Mouse (Mus musculus): ENCODE results near the gene Fli1.

Gene Fli1

GRCm38 (mm10) chr9:32542212-32543039 is at the start of gene Fli1:
Gene Fli1, minus strand, starts transcription at chr9:32542861.
- no peak for DNase-seq

GRCm38 (mm10) chr9:32591732-32592582 is 49.3 kb upstream of the Fli1 start:
- peak; percentile 9 for DNase-seq

DNA sequence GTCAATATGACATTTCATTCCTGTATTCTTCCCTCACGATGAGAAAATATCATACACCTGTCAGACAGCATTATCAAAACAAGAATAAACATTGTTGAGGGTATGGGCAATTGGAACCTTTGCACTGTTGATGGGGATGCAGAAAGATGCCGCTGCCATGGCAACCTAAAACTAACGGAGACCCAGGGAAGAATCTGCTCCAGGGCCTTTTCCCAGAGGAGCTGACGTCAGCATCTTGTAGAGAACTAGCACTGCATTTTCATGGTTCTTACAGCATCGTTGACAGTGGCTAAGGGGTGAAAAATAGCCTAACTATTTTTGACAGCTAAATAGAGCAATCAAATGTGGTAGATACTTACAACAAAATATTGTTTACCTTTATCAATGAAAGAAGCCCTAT is 47.9 kb upstream of the Fli1 start:
- no peak for DNase-seq

GRCm38 (mm10) chr9:32589900-32590299 is 47.2 kb upstream of the Fli1 start:
- DNase-seq: peak; percentile 7

DNA sequence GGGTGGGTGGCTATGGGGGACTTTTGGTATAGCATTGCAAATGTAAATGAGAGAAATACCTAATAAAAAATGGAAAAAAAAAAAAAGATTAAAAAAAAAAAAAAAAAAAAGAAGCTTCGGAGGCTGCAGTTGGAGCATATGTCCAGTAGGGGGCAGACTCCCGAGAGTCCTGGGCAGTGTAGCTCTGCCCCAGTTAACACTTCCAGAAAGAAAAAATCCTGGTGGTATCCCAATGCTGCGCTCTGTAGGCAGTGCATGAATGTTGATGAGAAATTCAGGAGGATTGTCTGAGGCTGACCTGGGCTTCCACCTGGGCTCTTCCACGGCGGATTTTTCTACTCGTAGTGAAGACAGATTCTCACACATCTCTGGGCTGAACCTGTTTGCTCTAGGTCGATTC is 42.7 kb upstream of the Fli1 start:
- no peak for DNase-seq

- DNase-seq: no peak
Measured at GRCm38 (mm10) chr9:32583905-32584304, 41.2 kb upstream of the Fli1 start.

DNA sequence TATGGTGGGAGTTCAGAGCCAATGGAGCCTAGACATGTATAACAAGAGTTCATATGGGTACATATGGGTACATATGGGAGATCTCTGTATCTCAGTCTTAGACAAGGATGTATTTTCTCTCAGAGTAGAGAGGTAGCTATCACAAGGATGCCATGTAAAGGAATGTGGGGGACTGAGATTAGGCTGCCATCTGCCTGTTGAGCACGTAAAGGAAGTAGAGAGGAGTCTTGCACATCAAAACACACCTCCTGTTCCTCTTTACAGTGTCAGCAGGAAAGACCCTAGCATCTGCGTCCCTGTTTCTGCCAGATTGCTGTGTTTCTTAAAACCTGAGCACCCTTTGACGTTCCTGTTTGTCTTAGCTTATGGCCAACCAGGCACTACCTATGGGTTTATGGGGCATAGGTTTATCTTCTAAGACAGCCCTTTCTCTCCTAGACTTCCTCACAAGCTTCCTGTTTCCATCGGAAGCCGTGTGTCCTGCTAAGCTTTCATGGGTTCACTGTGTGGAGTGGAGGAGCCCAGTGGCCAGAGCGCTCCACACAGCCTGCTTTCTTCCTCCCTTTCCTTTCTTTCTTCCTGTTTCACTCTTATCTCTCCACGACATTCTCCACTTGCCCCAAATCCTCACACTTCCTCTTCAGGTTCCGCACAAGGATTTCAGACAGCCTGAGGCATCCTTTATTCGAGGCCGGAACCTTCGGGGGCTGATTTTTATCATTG is 39.4 kb upstream of the Fli1 start:
- DNase-seq: no peak

DNA sequence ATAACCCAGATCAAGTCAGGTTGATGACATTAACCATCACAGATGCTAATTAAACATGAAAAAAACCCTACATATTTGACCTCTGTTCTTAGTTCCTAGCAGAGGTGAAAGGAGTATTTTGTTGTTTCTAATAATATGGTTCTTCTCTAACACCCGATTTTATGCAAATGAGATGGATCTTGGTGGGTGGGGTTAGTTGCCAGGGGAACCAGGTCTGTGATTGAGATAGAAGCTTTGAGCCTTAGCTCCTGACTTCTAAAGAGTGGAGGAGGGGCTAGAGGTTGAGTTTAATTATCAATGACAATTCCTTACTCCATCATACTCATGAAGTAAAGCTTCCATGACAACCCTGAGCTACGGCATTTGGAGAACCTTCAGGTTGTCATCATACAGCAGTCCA is 35.8 kb upstream of the Fli1 start:
- no peak for DNase-seq

DNA sequence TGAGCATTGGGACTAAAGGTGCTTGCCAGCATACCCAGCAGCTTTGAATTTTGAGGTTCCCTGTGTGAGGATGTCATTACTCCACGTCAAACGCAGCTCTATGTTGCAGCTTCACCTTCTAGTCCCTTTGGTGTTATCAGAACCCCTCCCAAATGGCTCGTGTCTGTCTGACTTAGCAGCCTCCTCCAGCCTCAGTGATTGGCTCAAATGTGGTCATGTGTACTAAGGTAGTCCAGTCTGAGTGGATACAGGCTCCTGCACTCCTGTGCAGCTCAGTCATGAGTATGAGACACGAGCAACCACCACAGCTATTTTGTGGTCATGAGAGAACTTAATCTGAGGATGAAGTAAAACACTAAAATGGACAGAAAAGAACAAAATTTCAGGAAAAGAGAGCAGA is 31.0 kb upstream of the Fli1 start:
- no peak for DNase-seq

GRCm38 (mm10) chr9:32571676-32572075 is 29.0 kb upstream of the Fli1 start:
- no peak for DNase-seq

- no peak for DNase-seq
Measured at GRCm38 (mm10) chr9:32570547-32570946, 27.9 kb upstream of the Fli1 start.

GRCm38 (mm10) chr9:32569261-32569660 is 26.6 kb upstream of the Fli1 start:
- DNase-seq: no peak

- DNase-seq: no peak
Measured at GRCm38 (mm10) chr9:32567603-32568002, 24.9 kb upstream of the Fli1 start.

GRCm38 (mm10) chr9:32565309-32565708 is 22.6 kb upstream of the Fli1 start:
- DNase-seq: no peak

DNA sequence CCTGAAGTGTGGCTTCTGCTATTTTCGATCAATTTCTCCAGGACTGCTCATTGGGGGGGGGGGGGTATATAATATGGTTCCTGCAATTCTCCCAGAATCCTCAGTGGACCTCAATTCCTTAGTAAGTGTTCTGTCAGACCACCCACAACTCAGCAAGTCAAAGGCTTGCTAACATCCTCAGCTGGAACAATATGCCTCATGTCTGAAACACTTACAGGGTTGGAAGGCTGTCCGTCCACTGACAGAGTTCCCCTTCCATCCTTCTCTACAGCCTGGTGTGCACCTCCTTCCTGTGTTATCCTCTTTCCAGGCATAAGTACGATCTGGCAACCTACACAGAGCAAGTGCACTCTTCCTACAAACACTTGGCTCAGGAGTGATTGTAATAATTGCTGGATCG is 20.2 kb upstream of the Fli1 start:
- DNase-seq: no peak

GRCm38 (mm10) chr9:32562409-32562808 is 19.7 kb upstream of the Fli1 start:
- no peak for DNase-seq

GRCm38 (mm10) chr9:32561190-32561890 is 18.7 kb upstream of the Fli1 start:
- DNase-seq: no peak

GRCm38 (mm10) chr9:32559859-32560258 is 17.2 kb upstream of the Fli1 start:
- no peak for DNase-seq

DNA sequence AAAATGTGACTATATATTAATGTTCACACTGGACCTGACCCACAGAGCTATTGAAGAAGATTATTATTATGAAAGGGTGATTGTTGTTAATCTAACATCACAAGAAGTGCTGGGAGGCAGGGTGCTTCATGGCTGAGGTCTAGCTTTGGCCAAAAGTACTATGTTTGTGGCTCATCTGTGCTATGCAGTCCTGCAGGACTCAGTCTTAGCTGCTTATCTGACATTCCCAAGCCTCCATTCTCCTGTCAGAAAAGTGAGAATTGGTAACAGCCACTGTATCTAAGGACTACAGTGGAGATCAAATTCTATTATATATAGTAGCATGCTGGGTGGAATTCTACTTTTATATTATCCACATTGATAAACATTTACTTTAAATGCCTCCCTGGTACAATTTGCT is 16.8 kb upstream of the Fli1 start:
- no peak for DNase-seq

DNA sequence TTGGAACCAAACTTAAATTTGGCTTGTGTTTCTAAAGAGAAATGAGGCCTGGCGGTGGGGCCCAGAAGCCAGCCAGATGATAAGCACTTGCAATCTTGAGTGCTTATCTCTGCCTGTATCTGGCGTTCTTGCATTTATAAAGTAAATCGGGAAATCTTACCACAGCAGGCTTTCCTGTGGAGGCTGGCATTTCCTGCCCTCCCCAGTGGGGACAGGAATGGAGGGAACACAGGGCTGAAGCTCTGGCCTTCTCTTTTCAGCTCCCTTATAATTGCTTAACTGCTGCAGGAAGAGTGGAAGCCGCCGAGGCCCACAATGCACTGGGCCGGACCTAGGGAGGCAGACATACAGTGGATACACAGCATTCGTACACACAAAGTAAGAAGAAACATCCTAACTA is 13.7 kb upstream of the Fli1 start:
- no peak for DNase-seq

DNA sequence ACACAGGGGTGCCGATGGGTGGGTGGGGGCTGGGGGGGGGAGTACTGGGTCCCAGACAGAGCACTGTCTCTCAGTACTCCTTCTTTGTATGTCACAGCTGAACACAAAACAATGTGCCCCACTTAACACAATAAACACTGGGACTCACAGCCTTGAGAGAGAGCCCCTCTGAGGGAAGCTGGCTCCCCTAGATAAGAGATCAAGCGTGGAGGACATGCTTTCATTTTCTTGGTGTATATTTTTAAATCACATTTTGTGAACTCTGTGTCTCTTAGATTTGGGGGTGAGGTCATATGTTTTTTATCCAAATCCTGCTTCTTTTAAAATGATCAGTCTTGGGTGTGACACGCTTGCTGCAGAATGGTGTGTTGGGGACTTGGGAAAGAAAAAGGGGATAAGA is 12.6 kb upstream of the Fli1 start:
- no peak for DNase-seq

GRCm38 (mm10) chr9:32550541-32550940 is 7.9 kb upstream of the Fli1 start:
- DNase-seq: no peak

All from cerebellum, adult 11-12 months (tissue).